Mouse (Mus musculus): ENCODE data around the gene Mrpl49.

GRCm38 (mm10) chr19:6058966-6059365, 1.4 kb upstream of the Mrpl49 start:
- TF ChIP-seq EP300 (IDR thresholded peaks at IDR 0.05; ENCODE audit: insufficient read depth, low read depth, low read length) (no peak), CTCF (IDR thresholded peaks at IDR 0.05) (no peak)

All from heart, adult 2 months (tissue).